Mouse (Mus musculus) C2C12 (cell line): Measurements from ENCODE around the gene Pkp4. TPM values are rescaled to one million over a fixed set of nuclear protein-coding genes. Genes with fewer than 3 reads are reported as not detected.

Experiments used
- H3K27me3 ChIP-seq: one replicate; pipeline ENCODE4 v1.6.1; 2011; ENCODE audit not compliant: control insufficient read depth, insufficient read depth, insufficient read length
- H3K36me3 ChIP-seq: one replicate; pipeline ENCODE4 v1.6.1; 2011; ENCODE audit not compliant: control insufficient read depth, insufficient read depth
- H3K4me3 ChIP-seq: one replicate; pipeline ENCODE4 v1.5.1; 2011; ENCODE audit warnings: mild to moderate bottlenecking, control low read depth; ENCODE audit not compliant: poor library complexity, insufficient read depth, severe bottlenecking
- H3K79me2 ChIP-seq: one replicate; pipeline ENCODE4 v1.6.1; 2011; ENCODE audit not compliant: control insufficient read depth, insufficient read depth
- H3K79me3 ChIP-seq: one replicate; pipeline ENCODE4 v1.6.1; 2011; ENCODE audit warnings: low read depth, control low read depth
- H3ac ChIP-seq: one replicate; pipeline ENCODE3; 2011; ENCODE audit warnings: low read depth; ENCODE audit not compliant: control insufficient read depth, insufficient read length
- CEBPB ChIP-seq: IDR thresholded peaks from one replicate; pipeline ENCODE4 v1.6.1; 2011; ENCODE audit warnings: low read depth, mild to moderate bottlenecking, control low read depth, moderate library complexity
- CTCF ChIP-seq: IDR thresholded peaks from one replicate; pipeline ENCODE4 v1.5.1; 2011; ENCODE audit not compliant: control insufficient read depth, insufficient read depth, insufficient read length
- FOSL1 ChIP-seq: IDR thresholded peaks from one replicate; pipeline ENCODE4 v1.8.0; 2011; ENCODE audit warnings: mild to moderate bottlenecking, low read length; ENCODE audit not compliant: poor library complexity, insufficient read depth, severe bottlenecking
- MAX ChIP-seq: IDR thresholded peaks from one replicate; pipeline ENCODE4 v1.6.1; 2011; ENCODE audit warnings: mild to moderate bottlenecking, control low read depth
- MYOD1 ChIP-seq: IDR thresholded peaks from one replicate; pipeline ENCODE4 v1.6.1; 2011; ENCODE audit warnings: low read depth; ENCODE audit not compliant: control insufficient read depth, insufficient read length
- MYOG ChIP-seq: IDR thresholded peaks from one replicate; pipeline ENCODE4 v1.6.1; 2011; ENCODE audit not compliant: control insufficient read depth, insufficient read length; ENCODE audit errors: extremely low read depth
- USF1 ChIP-seq: IDR thresholded peaks from one replicate; pipeline ENCODE4 v1.6.1; 2011; ENCODE audit warnings: low read depth, mild to moderate bottlenecking, control low read depth, moderate library complexity
- polyA plus RNA-seq: library from polyadenylated mRNA; unstranded; fragments of >200 nt; fragmentation: generic; extraction: Trizol; gene quantifications from one replicate; pipeline ENCODE4 v1.2.1, GENCODE M21; 2012; ENCODE audit warnings: missing spikeins

Pkp4 gene
- polyA plus RNA-seq, 1 experiment = 23.0 TPM

- Histone ChIP-seq H3ac (no peak overlapping the region), H3K27me3 (no peaks in the 10 kb centered on the region), H3K36me3 (peaks cover 7% of the 10 kb centered on the region), H3K79me2 (peaks cover 98% of the 10 kb centered on the region), H3K4me3 (no peak overlapping the region), H3K79me3 (peaks cover 94% of the 10 kb centered on the region)
- TF ChIP-seq CEBPB = no peak
- TF ChIP-seq MYOG = no peak
These were observed 18.3 kb downstream of the Pkp4 start for GRCm38 (mm10) chr2:59178960-59179359.

GRCm38 (mm10) chr2:59179487-59179886, 18.8 kb downstream of the Pkp4 start:
- Histone ChIP-seq H3ac (no peak overlapping the region), H3K79me2 (peaks cover 98% of the 10 kb centered on the region), H3K79me3 (peaks cover 94% of the 10 kb centered on the region), H3K36me3 (peaks cover 7% of the 10 kb centered on the region), H3K4me3 (no peak overlapping the region), H3K27me3 (no peaks in the 10 kb centered on the region)
- TF ChIP-seq CTCF (no peak), MAX (no peak)

- no peak for TF ChIP-seq MYOG
- no peak for TF ChIP-seq FOSL1
- no peak for TF ChIP-seq MAX
- TF ChIP-seq CEBPB = no peak
- no peak for TF ChIP-seq USF1
- TF ChIP-seq CTCF = no peak
- TF ChIP-seq MYOD1 = no peak
- Histone ChIP-seq H3K27me3 (no peaks in the 10 kb centered on the region), H3K36me3 (peaks cover 7% of the 10 kb centered on the region), H3K79me2 (peaks cover 98% of the 10 kb centered on the region), H3K79me3 (peaks cover 89% of the 10 kb centered on the region), H3K4me3 (no peak overlapping the region), H3ac (no peak overlapping the region)
These were observed 20.9 kb downstream of the Pkp4 start for GRCm38 (mm10) chr2:59181321-59182113.

GRCm38 (mm10) chr2:59183541-59183940, 22.9 kb downstream of the Pkp4 start:
- no peaks in the 10 kb centered on the region for H3K27me3 ChIP-seq
- H3ac ChIP-seq = no peak overlapping the region
- peaks cover 90% of the 10 kb centered on the region for H3K79me3 ChIP-seq
- peaks cover 100% of the 10 kb centered on the region for H3K79me2 ChIP-seq
- TF ChIP-seq USF1 = no peak
- no peak for TF ChIP-seq FOSL1
- no peak for TF ChIP-seq MAX
- no peak for TF ChIP-seq MYOD1
- TF ChIP-seq CTCF = no peak
- no peak for TF ChIP-seq CEBPB
- TF ChIP-seq MYOG = no peak
- H3K4me3 ChIP-seq = no peak overlapping the region
- peaks cover 26% of the 10 kb centered on the region for H3K36me3 ChIP-seq

- no peak overlapping the region for H3K4me3 ChIP-seq
- no peak overlapping the region for H3ac ChIP-seq
- TF ChIP-seq MYOD1 = no peak
- TF ChIP-seq FOSL1 = no peak
- peaks cover 100% of the 10 kb centered on the region for H3K79me2 ChIP-seq
- peaks cover 26% of the 10 kb centered on the region for H3K36me3 ChIP-seq
- no peaks in the 10 kb centered on the region for H3K27me3 ChIP-seq
- peaks cover 90% of the 10 kb centered on the region for H3K79me3 ChIP-seq
These were observed 23.7 kb downstream of the Pkp4 start for GRCm38 (mm10) chr2:59184107-59185064.

GRCm38 (mm10) chr2:59186122-59186521, 25.5 kb downstream of the Pkp4 start:
- Histone ChIP-seq H3K79me3 (peaks cover 90% of the 10 kb centered on the region), H3ac (no peak overlapping the region), H3K27me3 (no peaks in the 10 kb centered on the region), H3K79me2 (peaks cover 100% of the 10 kb centered on the region), H3K4me3 (no peak overlapping the region), H3K36me3 (peaks cover 31% of the 10 kb centered on the region)
- TF ChIP-seq MAX = no peak
- no peak for TF ChIP-seq MYOG
- no peak for TF ChIP-seq CEBPB
- TF ChIP-seq MYOD1 = no peak
- no peak for TF ChIP-seq FOSL1
- TF ChIP-seq CTCF = no peak
- TF ChIP-seq USF1 = no peak
